Mouse (Mus musculus) kidney, postnatal 36 days (tissue): ENCODE results near the gene Snca.
A peak's percentile ranks its signal among the peaks of the same experiment; 100 is the strongest.

Experiments used
- DNase-seq, 2 experiments: peaks; one replicate each; pipeline ENCODE4 v3.0.0; 2021 to 2022; ENCODE audit warnings: mixed read lengths in 2 of 2

Gene Snca

DNA sequence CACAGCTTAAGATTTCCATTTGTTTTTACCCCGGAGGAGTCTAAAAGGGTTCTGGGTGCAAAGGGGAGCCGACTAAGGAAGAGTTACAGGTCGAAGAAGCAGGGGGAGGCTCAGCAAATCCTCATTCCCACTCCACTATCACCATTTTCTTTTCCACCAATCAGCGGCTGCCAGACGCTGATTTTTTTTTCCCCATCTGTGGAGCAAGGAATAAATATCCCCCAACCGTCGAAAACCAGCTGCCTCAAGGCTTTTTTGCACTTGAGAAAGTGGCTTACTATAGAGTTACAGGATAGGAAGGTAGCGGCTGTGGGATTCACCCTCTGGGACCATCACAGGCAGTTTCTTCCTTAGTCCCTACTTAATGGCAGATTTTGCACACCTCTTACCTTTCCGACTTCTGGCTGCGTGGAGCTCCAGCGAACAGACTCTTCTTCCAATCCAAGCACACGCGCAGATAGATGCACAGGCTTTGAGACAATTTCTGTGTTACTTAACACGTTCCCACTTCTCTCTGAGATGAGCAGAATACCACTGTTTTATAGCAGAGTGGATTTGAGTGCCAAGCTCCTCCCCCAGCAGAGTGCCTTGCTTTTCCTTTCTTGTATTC lies at the start of gene Snca:
Gene Snca (minus strand): TSS at position 574 of the 610 bp plus-strand sequence.
- DNase-seq = peak; percentile 8 to 31

DNA sequence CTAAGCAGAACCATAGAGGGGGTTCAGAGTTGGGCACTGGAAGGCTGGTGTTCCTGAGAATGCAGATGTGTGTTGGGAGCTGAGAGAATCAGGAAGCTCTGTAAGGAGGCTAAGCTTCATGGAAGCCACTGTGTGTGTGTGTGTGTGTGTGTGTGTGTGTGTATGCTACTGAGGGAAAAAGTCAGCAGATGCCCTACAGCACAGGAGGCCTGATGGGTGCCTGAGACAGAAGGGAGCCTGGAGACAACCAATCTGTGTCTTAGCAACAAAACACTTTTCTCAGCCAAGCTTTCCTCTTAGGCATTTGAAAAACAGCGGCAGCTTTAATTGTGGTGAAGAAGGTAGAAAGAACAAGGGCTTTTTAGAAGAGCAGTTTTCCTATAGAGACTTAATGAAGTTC lies 40.5 kb upstream of the Snca start:
- DNase-seq = no peak

- DNase-seq = no peak
Measured at GRCm38 (mm10) chr6:60856599-60856998, 26.9 kb upstream of the Snca start.

DNA sequence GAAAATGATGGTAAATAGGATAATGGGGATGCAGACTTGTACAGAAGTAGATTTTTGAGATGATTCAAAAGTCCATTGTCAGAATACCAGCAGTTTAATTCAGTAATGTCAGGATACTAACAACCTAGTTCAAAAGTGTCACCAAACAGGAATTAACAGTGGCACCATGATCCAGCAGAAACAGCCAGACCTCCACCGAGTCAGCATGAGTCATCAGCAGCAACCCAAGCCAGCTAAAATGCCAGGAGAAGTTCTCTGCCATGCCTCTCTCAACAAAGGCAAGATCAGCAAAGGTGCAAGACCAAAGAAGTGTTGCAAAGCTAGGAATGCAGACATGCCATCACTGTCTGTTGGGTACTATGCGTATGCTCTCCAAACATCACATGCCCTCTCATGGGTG lies 22.0 kb upstream of the Snca start:
- no peak for DNase-seq

- DNase-seq = peak; percentile 25 to 54
Measured at GRCm38 (mm10) chr6:60828429-60829264, 1.0 kb downstream of the Snca start.

DNA sequence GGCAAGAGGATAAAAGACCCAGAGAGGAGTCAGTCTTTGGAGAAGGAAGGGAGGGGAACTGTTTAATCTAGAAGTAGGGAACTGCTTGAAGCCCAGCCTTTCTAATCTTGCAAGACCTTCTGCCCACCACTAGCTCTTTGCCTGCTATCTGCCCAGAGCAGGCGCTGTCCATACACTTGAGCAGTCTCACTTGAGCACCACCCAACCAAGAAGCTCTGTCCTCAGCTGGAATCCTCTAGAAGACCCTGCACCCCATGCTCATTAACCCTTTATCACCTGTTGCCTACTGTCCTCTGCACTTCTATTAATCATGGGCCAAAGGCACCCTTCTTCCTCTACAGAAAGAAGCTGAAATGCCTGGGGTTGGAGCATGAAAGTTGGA lies 1.6 kb downstream of the Snca start:
- no peak for DNase-seq

- no peak for DNase-seq
Measured at GRCm38 (mm10) chr6:60827290-60827689, 2.4 kb downstream of the Snca start.

DNA sequence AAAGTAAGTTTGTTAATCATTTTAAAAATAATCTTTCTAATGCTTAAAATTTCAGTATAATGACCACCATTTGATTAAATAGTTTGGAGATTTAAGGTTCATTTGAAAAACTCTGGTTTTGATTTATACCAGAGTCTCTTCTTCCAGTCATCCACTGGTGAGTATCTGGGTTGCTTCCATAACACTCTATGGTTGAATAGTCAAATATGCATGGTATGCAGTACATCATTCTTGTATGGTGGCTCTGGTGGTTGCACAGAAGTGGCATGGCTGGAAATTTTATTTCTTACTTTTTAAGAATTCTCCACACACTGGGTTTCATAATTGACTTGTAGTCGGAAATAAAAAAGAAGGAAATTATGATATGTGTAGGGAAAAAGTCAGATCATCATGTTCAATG lies 10.4 kb downstream of the Snca start:
- DNase-seq = no peak

DNA sequence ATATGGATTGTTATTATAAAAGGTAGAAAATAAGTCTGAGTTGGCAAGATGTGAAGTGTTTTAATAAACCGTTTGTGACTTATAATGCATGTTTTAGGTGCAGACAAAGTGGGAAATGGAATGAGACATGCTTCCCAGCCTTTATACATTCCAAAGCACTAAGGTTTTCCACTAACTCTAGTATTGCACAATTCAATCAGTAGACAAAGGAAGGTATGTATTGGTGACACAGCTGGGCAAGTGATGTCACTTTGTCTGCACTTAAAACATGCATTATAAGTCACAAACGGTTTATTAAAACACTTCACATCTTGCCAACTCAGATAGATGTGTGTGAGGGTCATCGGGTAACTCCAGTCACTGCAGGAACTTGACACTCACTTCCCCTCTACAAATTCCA lies 16.1 kb downstream of the Snca start:
- DNase-seq = no peak

DNA sequence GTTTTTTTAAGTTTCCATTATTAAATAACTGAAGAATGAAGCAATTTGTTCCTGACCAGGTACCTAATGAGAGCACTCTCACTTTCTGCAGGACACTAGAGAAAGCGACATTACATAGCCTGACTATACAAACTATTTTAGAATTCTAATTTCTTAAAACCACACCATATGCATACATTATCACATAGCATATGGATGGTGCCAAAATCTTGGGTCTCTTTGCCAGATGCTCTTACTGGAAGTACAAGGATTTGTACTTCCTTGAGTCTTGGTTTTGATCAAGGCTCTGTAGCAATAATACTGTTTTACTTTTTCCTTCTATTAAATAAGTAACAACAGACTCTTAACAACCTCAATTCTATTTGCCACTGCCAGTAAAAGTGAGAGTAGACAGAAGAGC lies 31.4 kb downstream of the Snca start:
- no peak for DNase-seq

DNA sequence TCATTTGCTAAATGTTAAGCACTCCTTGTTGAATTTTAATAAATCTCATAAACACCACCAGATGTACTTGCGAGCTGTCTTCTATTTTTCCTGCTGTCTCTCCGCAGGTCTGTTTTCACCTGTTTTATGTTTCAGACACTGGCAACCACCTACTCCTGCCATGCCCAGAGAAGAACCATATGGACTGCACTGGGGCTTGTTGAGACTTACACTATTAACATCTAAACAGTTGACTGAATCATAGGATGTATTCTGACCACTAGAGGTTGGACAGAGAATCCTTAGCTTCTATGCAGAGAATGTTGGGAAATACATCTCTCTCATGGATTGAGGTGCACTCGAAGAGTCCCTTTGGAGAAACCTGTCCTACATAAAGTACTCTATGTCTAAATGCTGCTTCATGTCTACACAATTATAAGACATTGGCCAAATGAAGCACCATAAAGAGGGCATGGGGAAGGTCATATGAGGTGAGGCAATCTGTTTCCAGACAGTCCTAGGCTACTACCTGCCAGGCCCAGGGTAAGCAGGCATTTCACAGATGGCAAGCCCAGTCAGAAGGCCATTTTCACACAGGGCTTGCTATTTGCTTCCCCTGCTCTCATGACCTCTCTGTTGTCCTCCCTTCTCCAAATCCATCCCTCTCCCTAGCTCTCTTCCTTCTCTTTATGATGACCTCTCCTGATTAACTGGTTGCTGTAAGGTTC lies 35.8 kb downstream of the Snca start:
- DNase-seq = no peak

DNA sequence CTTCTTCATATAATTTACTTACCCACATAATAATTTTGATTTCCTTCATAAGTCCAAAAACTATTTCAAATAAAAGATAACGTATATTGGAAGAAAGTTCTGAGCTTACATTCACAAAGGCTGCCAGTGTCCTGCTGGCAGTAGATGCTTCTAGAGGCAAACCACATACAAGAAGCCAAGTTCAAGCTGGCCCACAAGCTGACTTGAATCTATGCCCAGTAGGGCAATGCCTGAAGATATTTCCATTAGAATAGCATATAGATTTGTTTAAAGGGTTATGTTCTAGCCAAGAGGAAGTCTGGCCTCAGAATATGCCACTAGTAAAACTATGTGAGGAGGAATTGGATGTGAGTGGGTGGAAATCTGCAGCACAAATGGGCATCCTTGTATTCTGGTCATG lies 42.7 kb downstream of the Snca start:
- no peak for DNase-seq

- no peak for DNase-seq
Measured at GRCm38 (mm10) chr6:60771899-60772298, 57.8 kb downstream of the Snca start.

- no peak for DNase-seq
Measured at GRCm38 (mm10) chr6:60765696-60766095, 64.0 kb downstream of the Snca start.

GRCm38 (mm10) chr6:60762864-60763263 lies 66.8 kb downstream of the Snca start:
- DNase-seq = no peak

DNA sequence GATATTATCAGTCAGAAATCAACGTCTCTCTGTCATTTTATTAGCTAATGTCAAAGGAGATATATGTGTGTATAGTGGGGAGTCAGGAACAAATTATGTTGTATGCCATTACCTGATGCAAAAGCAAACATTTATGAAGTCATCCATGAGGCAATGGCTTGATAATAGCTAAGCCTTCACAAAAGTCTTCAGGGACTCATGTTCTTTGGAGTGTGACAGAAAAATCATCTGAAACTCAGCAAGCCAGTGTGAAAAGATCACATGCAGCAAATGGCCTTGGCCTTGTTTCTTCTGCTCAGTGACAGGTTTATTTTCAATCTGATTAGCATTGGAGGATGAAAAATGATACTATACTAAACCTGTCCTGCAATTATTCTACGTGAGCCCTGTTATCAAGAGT lies 67.9 kb downstream of the Snca start:
- no peak for DNase-seq

DNA sequence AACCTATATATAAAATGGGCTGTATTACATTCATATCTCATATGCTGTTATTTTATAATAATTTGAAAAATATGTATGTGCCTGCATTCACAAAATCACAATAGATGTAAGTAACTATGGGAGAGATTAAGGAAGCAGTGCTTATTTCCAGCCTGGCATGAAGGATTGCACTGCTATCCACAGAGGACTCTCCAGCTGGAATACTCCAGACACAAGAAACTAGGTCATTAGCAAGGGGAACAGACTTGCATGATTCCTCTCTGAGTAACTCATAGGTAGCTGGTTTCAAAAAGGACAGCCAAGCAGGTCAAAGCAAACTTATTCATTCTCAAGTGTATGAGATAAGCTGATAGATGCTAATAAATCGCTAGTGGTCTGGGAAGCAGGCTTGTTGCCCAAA lies 74.7 kb downstream of the Snca start:
- DNase-seq = no peak

GRCm38 (mm10) chr6:60745965-60746364 lies 83.7 kb downstream of the Snca start:
- DNase-seq = no peak

DNA sequence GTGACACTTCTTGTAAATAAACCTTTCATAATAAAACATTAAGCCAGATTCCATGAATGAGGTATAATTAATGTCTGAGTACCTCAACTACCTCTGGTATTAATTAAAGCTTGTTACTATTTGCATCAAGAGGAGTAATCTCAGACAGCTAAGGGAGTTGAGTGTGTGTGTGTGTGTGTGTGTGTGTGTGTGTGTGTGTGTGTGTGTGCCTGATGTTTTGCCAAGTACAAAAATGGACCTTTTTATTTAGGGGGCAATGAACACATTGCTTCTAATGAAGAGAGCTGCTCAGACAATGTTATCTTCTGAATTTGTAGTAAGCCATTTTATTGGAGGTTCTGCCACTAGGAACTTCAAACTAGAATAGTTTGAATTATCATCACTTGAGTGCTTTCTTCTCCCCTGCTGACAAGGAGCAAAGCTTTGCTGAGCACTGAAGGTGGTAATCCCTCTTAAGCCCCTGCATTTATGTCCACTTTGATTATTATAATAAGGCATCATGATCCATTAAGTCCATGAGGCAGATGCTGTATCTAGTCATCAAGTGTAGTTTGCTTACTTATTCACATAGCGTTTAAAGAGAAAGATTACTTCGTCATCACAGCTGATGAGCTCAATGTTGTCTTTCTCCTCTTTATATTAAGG lies 88.1 kb downstream of the Snca start:
- no peak for DNase-seq

DNA sequence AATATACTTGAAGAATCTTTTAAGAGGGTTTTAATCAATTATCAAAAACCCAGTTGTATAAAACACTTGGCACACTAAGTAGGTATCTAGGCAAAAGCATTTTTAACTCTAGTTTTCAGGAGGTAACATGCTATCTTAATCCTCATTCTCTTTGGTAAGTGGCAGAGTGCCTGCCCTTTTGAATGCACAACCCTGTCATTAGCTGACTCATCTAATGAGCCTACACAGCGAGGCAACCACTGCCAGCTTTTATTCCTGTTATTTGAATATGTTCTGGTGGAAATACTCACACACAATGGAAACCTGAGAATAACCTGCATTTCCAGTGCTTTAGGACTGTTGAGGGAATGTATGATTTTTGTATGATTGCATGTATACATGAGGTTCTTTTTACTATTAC lies 89.9 kb downstream of the Snca start:
- DNase-seq = no peak

DNA sequence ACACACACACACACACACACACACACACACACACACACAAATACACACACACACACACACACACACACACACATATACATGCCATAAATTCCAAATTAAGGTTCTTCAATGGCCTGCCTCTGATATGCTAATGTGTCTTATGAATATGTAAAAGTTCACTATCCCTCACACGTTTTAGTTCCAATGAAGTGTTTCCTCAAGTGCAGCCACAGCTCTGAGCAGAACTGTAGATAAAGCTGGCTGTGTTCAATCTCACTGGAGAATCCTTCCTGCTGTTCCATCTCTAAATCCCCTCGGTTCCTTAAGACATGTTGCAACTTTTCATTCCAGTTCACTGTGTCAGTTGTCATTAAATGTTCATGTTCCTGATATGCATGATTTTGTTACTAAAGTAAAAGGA lies 98.5 kb downstream of the Snca start:
- DNase-seq = no peak

DNA sequence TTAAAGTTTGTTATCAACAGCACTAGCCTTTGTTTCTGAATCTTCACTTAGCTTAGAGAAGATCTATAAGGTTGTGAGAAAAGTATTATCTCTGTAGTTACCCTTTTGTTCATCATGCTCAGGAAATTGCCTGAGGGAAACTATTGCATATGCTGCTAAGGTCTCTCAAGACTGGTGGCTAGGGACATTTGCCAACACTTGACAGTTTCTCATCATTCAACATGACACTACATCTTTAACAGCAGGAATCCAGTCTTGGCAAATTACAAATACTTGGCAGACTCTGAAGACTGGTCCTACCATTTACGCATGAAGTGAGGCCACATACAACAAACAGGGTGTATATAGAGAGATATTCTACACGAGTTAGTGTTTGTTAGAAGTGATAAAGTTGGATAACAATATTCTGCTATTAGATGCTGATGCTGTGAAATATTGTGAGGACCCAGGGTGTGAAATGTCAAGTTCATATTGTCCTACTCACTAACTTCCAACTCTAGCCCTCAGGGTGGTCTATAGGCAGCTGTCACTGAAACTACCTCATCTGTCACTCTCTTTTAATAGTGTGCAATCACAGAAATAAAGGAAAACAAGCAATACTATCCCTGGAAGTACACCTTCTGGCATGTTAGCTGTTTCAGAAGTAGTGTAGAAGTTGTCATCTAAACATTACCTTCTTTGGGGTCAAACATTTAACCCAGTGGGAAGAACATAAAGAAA lies 105.4 kb downstream of the Snca start:
- DNase-seq = no peak

GRCm38 (mm10) chr6:60717566-60717965 lies 112.1 kb downstream of the Snca start:
- no peak for DNase-seq
